Mouse (Mus musculus) layer of hippocampus, postnatal 10 days (tissue): Measurements from ENCODE around the gene Faf1. TPM values are rescaled to one million over a fixed set of nuclear protein-coding genes. Genes with fewer than 3 reads are reported as not detected.

Experiments used
- DNase-seq, 2 experiments: peaks; one replicate each; pipeline ENCODE4 v3.0.0; 2021; ENCODE audit warnings: low spot score in 2 of 2
- long read RNA-seq: library from polyadenylated mRNA; stranded (forward); transcript quantifications from one replicate; pipeline ENCODE4 v2.0.0, GENCODE M21; 2023
- total RNA-seq, 2 experiments: library from RNA; stranded (reverse); gene quantifications; 2 replicates each; pipeline ENCODE4 v1.2.3; 2021

Gene Faf1
- total RNA-seq = 10 to 100 TPM; 31.6 to 33.7 TPM
- long read RNA-seq, full-length matches to known transcripts = 60 of 74 reads
- long read RNA-seq, partial matches to known transcripts = 1 of 74 reads
- long read RNA-seq, other reads (novel, unspliced or antisense) = 13 of 74 reads

GRCm38 (mm10) chr4:109676218-109677215 is at the start of gene Faf1:
Faf1 (plus strand) TSS chr4:109676588.
- peak; percentile 97 for DNase-seq

- no peak for DNase-seq
These were observed 46.2 kb upstream of the Faf1 start for GRCm38 (mm10) chr4:109630215-109630614.

GRCm38 (mm10) chr4:109631029-109631428 is 45.4 kb upstream of the Faf1 start:
- no peak for DNase-seq

GRCm38 (mm10) chr4:109634971-109635370 is 41.4 kb upstream of the Faf1 start:
- no peak for DNase-seq

- no peak for DNase-seq
These were observed 37.0 kb upstream of the Faf1 start for GRCm38 (mm10) chr4:109639356-109639755.

- DNase-seq = no peak
These were observed 36.2 kb upstream of the Faf1 start for GRCm38 (mm10) chr4:109640141-109640540.

- DNase-seq = no peak
These were observed 34.9 kb upstream of the Faf1 start for GRCm38 (mm10) chr4:109641451-109641850.

GRCm38 (mm10) chr4:109647281-109647680 is 29.1 kb upstream of the Faf1 start:
- DNase-seq = no peak

- DNase-seq = no peak
These were observed 27.1 kb upstream of the Faf1 start for GRCm38 (mm10) chr4:109649331-109649730.

GRCm38 (mm10) chr4:109653251-109653650 is 23.1 kb upstream of the Faf1 start:
- no peak for DNase-seq

GRCm38 (mm10) chr4:109654701-109655100 is 21.7 kb upstream of the Faf1 start:
- no peak for DNase-seq

- no peak for DNase-seq
These were observed 20.6 kb upstream of the Faf1 start for GRCm38 (mm10) chr4:109655738-109656137.

- no peak for DNase-seq
These were observed 20.1 kb upstream of the Faf1 start for GRCm38 (mm10) chr4:109656301-109656700.

- peak; percentile 38 to 53 for DNase-seq
These were observed 19.2 kb upstream of the Faf1 start for GRCm38 (mm10) chr4:109657021-109657850.

- DNase-seq = peak in 1 of 2 experiments; percentile 13
These were observed 18.4 kb upstream of the Faf1 start for GRCm38 (mm10) chr4:109657851-109658500.

GRCm38 (mm10) chr4:109658826-109659225 is 17.6 kb upstream of the Faf1 start:
- DNase-seq = no peak

GRCm38 (mm10) chr4:109659571-109659970 is 16.8 kb upstream of the Faf1 start:
- DNase-seq = no peak

GRCm38 (mm10) chr4:109660568-109660967 is 15.8 kb upstream of the Faf1 start:
- no peak for DNase-seq

GRCm38 (mm10) chr4:109661183-109661582 is 15.2 kb upstream of the Faf1 start:
- DNase-seq = no peak

GRCm38 (mm10) chr4:109662271-109662670 is 14.1 kb upstream of the Faf1 start:
- no peak for DNase-seq

- no peak for DNase-seq
These were observed 12.3 kb upstream of the Faf1 start for GRCm38 (mm10) chr4:109664091-109664490.
